Mouse (Mus musculus) hindbrain, embryonic 12.5 days (tissue): ENCODE measurements around the gene Hhat. TPM values are rescaled to one million over a fixed set of nuclear protein-coding genes. Genes with fewer than 3 reads are reported as not detected.

Experiments
- ATAC-seq: fragments of 200-750 bp; cut with Nextera tagmentation; 2 replicates; pipeline ENCODE4 v1.8.0; 2017; ENCODE audit warnings: moderate TSS enrichment; ENCODE audit not compliant: low FRiP score
- H3K27ac ChIP-seq: fragments of 300-500 bp; sonication (generic); 2 replicates; pipeline ENCODE4 v1.5.1; 2016; ENCODE audit warnings: mild to moderate bottlenecking
- H3K27me3 ChIP-seq: fragments of 300-500 bp; sonication (generic); 2 replicates; pipeline ENCODE4 v1.6.1; 2016; ENCODE audit warnings: mild to moderate bottlenecking
- H3K36me3 ChIP-seq: fragments of 300-500 bp; sonication (generic); 2 replicates; pipeline ENCODE4 v1.6.1; 2016; ENCODE audit warnings: mild to moderate bottlenecking
- H3K4me1 ChIP-seq: fragments of 300-500 bp; sonication (generic); 2 replicates; pipeline ENCODE4 v1.6.1; 2016
- H3K4me2 ChIP-seq: fragments of 300-500 bp; sonication (generic); replicated peaks from 2 replicates; pipeline ENCODE4 v1.6.1; 2016; ENCODE audit warnings: mild to moderate bottlenecking
- H3K4me3 ChIP-seq: fragments of 300-500 bp; sonication (generic); 2 replicates; pipeline ENCODE4 v1.5.1; 2016; ENCODE audit warnings: mild to moderate bottlenecking
- H3K9ac ChIP-seq: fragments of 300-500 bp; sonication (generic); 2 replicates; pipeline ENCODE4 v1.6.1; 2016; ENCODE audit warnings: mild to moderate bottlenecking, moderate library complexity
- H3K9me3 ChIP-seq: fragments of 300-500 bp; sonication (generic); replicated peaks from 2 replicates; pipeline ENCODE4 v1.6.1; 2016; ENCODE audit warnings: mild to moderate bottlenecking
- WGBS: fragments of 180-500 bp; shearing (Covaris S2); methylation state at CpG from one replicate; pipeline ENCODE4 v1.1.7; 2016; 5-methylcytosine and 5-hydroxymethylcytosine counted together
- polyA plus RNA-seq: library from polyadenylated mRNA; unstranded; fragments of >200 nt; fragmentation: Nextera tagmentation; extraction: Ambion mirVana; gene quantifications from 2 replicates; pipeline ENCODE4 v1.2.1, GENCODE M21; 2016

Gene Hhat
- polyA plus RNA-seq, 1 experiment from 2014 or later, result 5.9 TPM

DNA sequence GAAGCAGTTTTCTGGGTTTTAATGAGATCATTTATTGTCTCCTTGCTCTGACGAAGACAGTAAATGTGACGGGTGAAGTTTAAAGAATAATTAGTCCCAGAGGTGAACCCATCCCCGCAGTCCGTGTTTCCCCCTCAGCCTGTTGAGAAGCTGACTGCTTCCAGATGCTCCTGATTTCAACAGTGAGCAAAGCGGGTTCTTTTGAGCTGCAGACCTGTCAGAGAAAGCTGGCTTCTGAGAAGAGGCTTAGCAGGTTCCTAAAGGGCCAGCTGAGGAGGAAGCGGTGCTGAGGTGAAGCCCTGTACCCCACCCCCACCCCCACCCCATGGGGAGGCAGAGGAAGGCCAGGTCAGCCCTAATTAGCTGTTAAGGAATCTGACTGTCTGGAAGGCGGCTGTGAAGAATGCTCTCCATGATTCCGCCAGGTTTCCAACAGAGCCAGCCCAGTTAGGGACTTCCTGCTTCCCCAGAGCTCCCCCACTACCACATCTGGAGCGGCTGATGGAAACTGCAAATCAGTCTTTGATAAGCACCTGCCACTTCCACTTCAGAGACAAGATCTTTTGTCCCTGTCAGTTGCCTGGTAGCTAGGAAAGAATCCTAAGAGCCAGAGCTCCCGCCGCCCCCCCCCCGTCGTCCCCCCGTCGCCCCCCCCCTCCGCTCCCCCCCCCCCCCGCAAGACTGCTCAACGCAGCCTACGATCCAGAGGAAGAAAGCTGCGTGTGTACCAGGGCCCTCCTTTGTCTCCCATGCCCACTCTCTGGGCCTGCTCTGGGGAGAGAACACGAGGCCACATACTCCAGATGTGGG, 25.4 kb upstream of the Hhat start:
- Histone ChIP-seq H3K27me3 (no peaks in the 10 kb centered on the region), H3K27ac (peak overlapping the region; percentile 80), H3K4me3 (no peak overlapping the region), H3K4me2 (peak overlapping the region; percentile 21), H3K9me3 (no peaks in the 10 kb centered on the region), H3K36me3 (no peaks in the 10 kb centered on the region), H3K4me1 (peaks cover 31% of the 10 kb centered on the region), H3K9ac (0 out of 2 replicates have a peak overlapping the region, but pooled peaks have one; percentile 23)
- 7% methylated on average over 14 of the region's 21 CpGs for WGBS
- ATAC-seq, result 0 out of 2 replicates have a peak, but pooled peaks have one; percentile 36

- H3K4me3 ChIP-seq, result no peak overlapping the region
- no peaks in the 10 kb centered on the region for H3K9me3 ChIP-seq
- no peaks in the 10 kb centered on the region for H3K36me3 ChIP-seq
- H3K27me3 ChIP-seq, result no peaks in the 10 kb centered on the region
- WGBS, result 59% methylated on average over 9 of the region's 9 CpGs
- no peak overlapping the region for H3K4me2 ChIP-seq
- peaks cover 34% of the 10 kb centered on the region for H3K4me1 ChIP-seq
- no peak for ATAC-seq
- no peak overlapping the region for H3K9ac ChIP-seq
- peak overlapping the region; percentile 80; the same call in 1 of the 2 replicates for H3K27ac ChIP-seq
Measured at GRCm38 (mm10) chr1:192794957-192795745, 24.1 kb upstream of the Hhat start.

GRCm38 (mm10) chr1:192791897-192792361, 20.9 kb upstream of the Hhat start:
- no peak overlapping the region for H3K9ac ChIP-seq
- 9% methylated on average over 7 of the region's 7 CpGs for WGBS
- no peak for ATAC-seq

GRCm38 (mm10) chr1:192790442-192790841, 19.4 kb upstream of the Hhat start:
- 82% methylated on average over 4 of the region's 4 CpGs for WGBS
- no peak overlapping the region for H3K4me2 ChIP-seq
- no peak overlapping the region for H3K4me3 ChIP-seq
- no peak overlapping the region for H3K27ac ChIP-seq
- peaks cover 16% of the 10 kb centered on the region; the same call in 1 of the 2 replicates for H3K4me1 ChIP-seq
- H3K9me3 ChIP-seq, result no peaks in the 10 kb centered on the region
- H3K27me3 ChIP-seq, result no peaks in the 10 kb centered on the region
- H3K36me3 ChIP-seq, result no peaks in the 10 kb centered on the region
- ATAC-seq, result no peak
- H3K9ac ChIP-seq, result no peak overlapping the region

More at GRCm38 (mm10) chr1:192791897-192792361, 20.9 kb upstream of the Hhat start:
- Histone ChIP-seq H3K27ac (peak overlapping the region; percentile 37), H3K36me3 (no peaks in the 10 kb centered on the region), H3K9me3 (no peaks in the 10 kb centered on the region), H3K27me3 (no peaks in the 10 kb centered on the region), H3K4me2 (0 out of 2 replicates have a peak overlapping the region, but pooled peaks have one; percentile 6), H3K4me3 (no peak overlapping the region), H3K4me1 (peaks cover 22% of the 10 kb centered on the region)

DNA sequence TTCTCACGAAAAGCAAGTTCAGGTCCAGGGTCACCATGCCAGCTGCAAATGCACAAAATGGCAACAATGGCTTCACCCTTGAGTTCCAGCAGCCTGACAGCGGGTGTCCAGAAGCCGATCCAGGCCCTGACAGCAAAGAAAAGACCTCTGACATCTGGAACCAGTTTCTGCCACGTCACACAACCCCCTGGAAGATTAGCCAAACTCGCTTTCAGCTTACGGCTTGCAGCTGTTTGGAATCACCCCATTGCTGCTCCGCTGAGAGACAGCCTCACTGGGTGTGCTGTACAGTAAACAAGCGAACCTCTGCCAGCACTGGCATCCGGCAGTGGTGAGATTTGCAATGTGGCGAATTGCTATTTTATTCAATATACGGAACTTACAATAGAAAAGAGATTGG, 18.8 kb upstream of the Hhat start:
- no peak overlapping the region for H3K4me2 ChIP-seq
- no peak overlapping the region for H3K4me3 ChIP-seq

DNA sequence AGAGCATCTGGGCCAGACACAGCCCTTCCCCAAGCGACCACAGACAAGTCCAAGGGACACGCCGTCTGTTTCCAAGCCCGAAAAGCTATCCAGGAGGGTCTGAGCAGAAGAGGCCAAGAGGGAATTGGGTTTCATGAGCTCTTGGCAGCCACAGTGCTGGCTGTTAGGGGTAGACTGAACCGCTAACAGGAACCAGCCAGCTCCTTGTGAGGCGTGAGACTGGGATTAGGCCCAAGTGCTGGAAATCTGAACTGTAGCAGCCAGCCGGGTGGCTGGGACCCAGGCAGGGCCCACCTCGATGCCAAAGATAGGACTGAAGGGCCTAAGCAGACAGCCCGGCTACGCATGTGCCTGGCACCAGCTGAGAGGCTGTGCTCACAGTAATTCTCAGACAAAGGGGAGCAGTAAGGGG, 18.1 kb upstream of the Hhat start:
- H3K27ac ChIP-seq, result peak overlapping the region; percentile 60; the same call in 1 of the 2 replicates
- H3K9me3 ChIP-seq, result no peaks in the 10 kb centered on the region

More for the DNA sequence above, 18.8 kb upstream of the Hhat start:
- no peak for ATAC-seq
- H3K9me3 ChIP-seq, result no peaks in the 10 kb centered on the region
- WGBS, result 61% methylated on average over 11 of the region's 11 CpGs
- no peaks in the 10 kb centered on the region for H3K36me3 ChIP-seq
- H3K9ac ChIP-seq, result no peak overlapping the region
- H3K4me1 ChIP-seq, result peaks cover 22% of the 10 kb centered on the region
- no peaks in the 10 kb centered on the region for H3K27me3 ChIP-seq
- H3K27ac ChIP-seq, result 0 out of 2 replicates have a peak overlapping the region, but pooled peaks have one; percentile 17

DNA sequence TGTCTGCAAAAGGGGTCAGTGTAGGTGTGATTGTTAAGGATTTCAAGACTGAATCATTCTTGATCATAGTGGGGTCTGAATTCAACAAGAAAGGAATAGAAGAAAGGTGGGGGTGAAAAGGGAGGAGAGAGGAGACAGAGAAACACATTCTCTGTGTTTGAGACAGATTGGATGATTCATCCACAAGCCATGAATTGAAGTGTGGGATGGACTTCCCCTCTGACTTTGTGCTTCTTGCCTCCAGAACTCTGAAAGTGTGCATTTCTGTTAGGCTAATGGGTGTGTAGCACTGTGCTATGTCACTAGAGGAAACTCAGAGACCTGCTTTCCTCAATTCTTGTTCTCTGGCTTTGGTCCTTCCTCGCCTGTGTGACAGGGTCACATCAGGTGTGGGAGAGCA, 15.2 kb upstream of the Hhat start:
- no peak overlapping the region for H3K9ac ChIP-seq
- H3K27me3 ChIP-seq, result no peaks in the 10 kb centered on the region
- H3K4me1 ChIP-seq, result peaks cover 15% of the 10 kb centered on the region
- 72% methylated on average over 1 of the region's 1 CpGs for WGBS
- no peak overlapping the region for H3K4me3 ChIP-seq
- H3K9me3 ChIP-seq, result no peaks in the 10 kb centered on the region
- H3K36me3 ChIP-seq, result no peaks in the 10 kb centered on the region
- H3K27ac ChIP-seq, result no peak overlapping the region
- no peak overlapping the region for H3K4me2 ChIP-seq
- ATAC-seq, result no peak

More for the DNA sequence above, 18.1 kb upstream of the Hhat start:
- H3K4me2 ChIP-seq, result no peak overlapping the region
- no peak for ATAC-seq
- 71% methylated on average over 10 of the region's 10 CpGs for WGBS
- H3K4me1 ChIP-seq, result peaks cover 25% of the 10 kb centered on the region
- H3K9ac ChIP-seq, result no peak overlapping the region
- H3K27me3 ChIP-seq, result no peaks in the 10 kb centered on the region
- H3K4me3 ChIP-seq, result no peak overlapping the region
- H3K36me3 ChIP-seq, result no peaks in the 10 kb centered on the region

DNA sequence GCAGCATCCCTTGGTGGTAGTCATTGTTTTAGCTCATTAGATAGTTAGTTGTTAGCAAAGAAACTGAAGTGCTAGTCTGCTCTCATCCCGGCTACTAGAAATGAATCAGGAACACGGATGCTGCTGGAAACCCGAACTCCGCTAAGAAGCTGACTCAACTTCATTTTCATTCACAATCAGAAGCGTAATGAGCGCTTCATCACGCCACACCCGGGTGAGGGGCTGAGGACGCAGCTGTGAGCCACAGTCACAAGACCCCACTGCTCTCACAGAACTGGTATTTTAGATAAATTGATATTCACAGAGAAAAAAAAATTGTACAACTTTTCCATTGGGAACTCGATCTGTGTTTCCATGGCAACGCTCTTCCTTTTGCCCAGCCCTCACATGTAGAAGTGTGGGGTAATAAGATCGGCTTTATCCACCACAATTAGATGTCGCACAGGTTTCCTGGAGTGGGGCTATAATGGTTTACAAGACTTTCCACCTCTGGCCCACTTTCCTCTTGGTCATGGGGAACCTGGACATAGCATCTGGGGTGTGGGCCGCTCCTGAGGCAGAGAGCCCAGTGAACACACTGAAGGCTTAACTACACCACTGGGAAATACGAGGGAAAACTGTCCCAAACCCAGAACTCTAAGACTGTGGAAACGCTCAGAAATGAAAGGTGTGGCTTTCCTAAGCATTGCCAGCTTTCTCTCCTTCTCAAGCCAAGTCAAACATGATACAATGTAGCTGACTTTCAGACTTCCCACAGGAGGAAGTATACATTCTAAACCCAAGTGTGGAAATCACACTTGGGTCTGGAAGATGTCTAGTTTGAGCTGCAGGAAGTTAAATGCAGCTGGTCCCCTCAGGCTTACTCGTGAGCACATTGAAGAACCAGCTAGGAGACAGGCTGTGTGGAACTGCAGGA, 14.3 kb upstream of the Hhat start:
- Histone ChIP-seq H3K36me3 (no peaks in the 10 kb centered on the region), H3K9ac (no peak overlapping the region), H3K27me3 (no peaks in the 10 kb centered on the region), H3K4me2 (no peak overlapping the region), H3K9me3 (no peaks in the 10 kb centered on the region), H3K4me3 (no peak overlapping the region), H3K4me1 (peaks cover 14% of the 10 kb centered on the region), H3K27ac (peak overlapping the region; percentile 19; the same call in 1 of the 2 replicates)
- WGBS, result 57% methylated on average over 17 of the region's 17 CpGs
- ATAC-seq, result peak; percentile 35; the same call in 1 of the 2 replicates

GRCm38 (mm10) chr1:192784374-192784773, 13.4 kb upstream of the Hhat start:
- H3K9ac ChIP-seq, result no peak overlapping the region
- H3K4me2 ChIP-seq, result no peak overlapping the region
- H3K27me3 ChIP-seq, result no peaks in the 10 kb centered on the region
- ATAC-seq, result peak; percentile 78
- no peaks in the 10 kb centered on the region for H3K9me3 ChIP-seq
- H3K4me3 ChIP-seq, result no peak overlapping the region
- no peak overlapping the region for H3K27ac ChIP-seq
- WGBS, result 34% methylated on average over 4 of the region's 4 CpGs
- H3K4me1 ChIP-seq, result peaks cover 14% of the 10 kb centered on the region
- H3K36me3 ChIP-seq, result no peaks in the 10 kb centered on the region

- no peak for ATAC-seq
- no peak overlapping the region for H3K4me2 ChIP-seq
- H3K4me3 ChIP-seq, result no peak overlapping the region
- H3K36me3 ChIP-seq, result no peaks in the 10 kb centered on the region
- H3K27ac ChIP-seq, result no peak overlapping the region
- H3K27me3 ChIP-seq, result no peaks in the 10 kb centered on the region
- peaks cover 14% of the 10 kb centered on the region for H3K4me1 ChIP-seq
- H3K9me3 ChIP-seq, result no peaks in the 10 kb centered on the region
- H3K9ac ChIP-seq, result no peak overlapping the region
Measured at GRCm38 (mm10) chr1:192781256-192781655, 10.2 kb upstream of the Hhat start.

DNA sequence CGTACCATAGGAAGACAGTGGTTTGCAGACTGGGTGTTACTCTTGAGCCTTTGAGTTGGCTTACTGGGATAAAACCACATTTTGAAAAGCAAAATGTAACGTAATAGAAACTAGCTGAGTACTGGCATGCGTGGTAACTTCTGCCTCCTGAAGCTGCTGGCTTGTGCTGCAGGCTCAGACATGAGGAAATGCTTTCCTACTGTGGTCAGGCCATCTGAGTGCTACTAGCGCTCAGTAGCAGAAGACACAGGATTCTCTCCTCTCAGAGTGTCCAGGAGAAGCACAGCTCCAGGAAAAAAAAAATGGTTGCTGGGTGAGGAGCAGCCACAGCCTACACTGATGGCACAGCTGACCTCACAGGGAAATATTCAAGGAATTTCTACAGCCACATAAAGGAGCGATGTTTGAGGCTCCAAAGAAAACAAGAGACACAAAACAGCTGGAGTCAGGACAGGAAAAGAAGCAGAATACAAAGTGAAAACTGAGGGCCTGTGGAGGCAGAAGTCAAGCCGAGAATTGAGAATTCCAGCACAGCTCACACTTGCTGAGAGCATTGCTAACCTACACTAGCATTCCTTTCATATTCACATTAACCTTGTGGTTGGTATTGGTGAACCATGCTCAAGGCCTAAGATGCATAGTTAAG, 8.0 kb upstream of the Hhat start:
- WGBS, result 43% methylated on average over 6 of the region's 6 CpGs

More for the DNA sequence above, 8.0 kb upstream of the Hhat start:
- Histone ChIP-seq H3K9ac (no peak overlapping the region), H3K4me3 (no peak overlapping the region), H3K36me3 (no peaks in the 10 kb centered on the region), H3K4me1 (no peaks in the 10 kb centered on the region), H3K27ac (no peak overlapping the region), H3K9me3 (no peaks in the 10 kb centered on the region), H3K27me3 (no peaks in the 10 kb centered on the region), H3K4me2 (no peak overlapping the region)
- ATAC-seq, result no peak
